ENCODE assay signal across 10 mouse cellular contexts in genomic region chr1:154204652-154205573, GRCm38 (mm10). TPM values are rescaled to one million over a fixed set of nuclear protein-coding genes. Genes with fewer than 3 reads are reported as not detected.
A peak's percentile ranks its signal among the peaks of the same experiment; 100 is the strongest.
DNase-seq lines count a peak whose midpoint lies in the region; ATAC-seq and TF ChIP-seq lines count a peak whose summit lies in the region.
"Had no signal": no experiment of that assay in that cellular context is flagged by ENCODE, and none has a peak within 500 bp of the region (broad histone marks: within the 10 kb centered on the region; RNA-seq: fewer than 3 reads in every experiment).

No protein-coding gene starts in this region.

- H3K4me3 ChIP-seq in testis, adult 2 months (ENCODE audit: control insufficient read depth, low read depth, low read length): peak overlapping the region; percentile 31
- no peak overlapping the region for H3K4me3 ChIP-seq in intestine, postnatal 0 days (ENCODE audit: low read depth, low read length)

- peak overlapping the region; percentile 46; the same call in 1 of the 2 replicates for H3K4me2 ChIP-seq in intestine, postnatal 0 days (replicated peaks; ENCODE audit: low read depth)

- no peak for TF ChIP-seq CTCF in testis, adult 2 months (IDR thresholded peaks at IDR 0.05; ENCODE audit: control insufficient read depth, insufficient read depth, insufficient replicate concordance, low read depth, low read length)
- no peak for TF ChIP-seq CTCF in intestine, postnatal 0 days (IDR thresholded peaks at IDR 0.05; ENCODE audit: low read depth)

- DNase-seq in frontal cortex, postnatal 25 days (ENCODE audit: low spot score in 2 of 2): no peak
- no peak for DNase-seq in testis, postnatal 14 days (ENCODE audit: low spot score)
- peak; percentile 27 for DNase-seq in neural tube, embryonic 10.5 days (ENCODE audit: extremely low spot score, low spot score)
- DNase-seq in spleen, postnatal 10 days (ENCODE audit: low spot score in 2 of 2): no peak
- DNase-seq in thymus, postnatal 4 days: no peak

- peaks cover 7% of the 10 kb centered on the region; the same call in 1 of the 2 replicates for H3K4me1 ChIP-seq in testis, adult 2 months (ENCODE audit: control insufficient read depth, insufficient read depth, low read length)
- H3K4me1 ChIP-seq in intestine, postnatal 0 days (replicated peaks; ENCODE audit: control insufficient read depth, insufficient read depth, low read length): no peaks in the 10 kb centered on the region

- 10% methylated on average over 66 of the region's 66 CpGs for WGBS in intestine, postnatal 0 days

- H3K36me3 ChIP-seq in testis, adult 2 months (ENCODE audit: control insufficient read depth, insufficient read depth, low read length): no peaks in the 10 kb centered on the region
- no peaks in the 10 kb centered on the region for H3K36me3 ChIP-seq in intestine, postnatal 0 days (ENCODE audit: control insufficient read depth, insufficient read depth)

- no peaks in the 10 kb centered on the region for H3K27me3 ChIP-seq in testis, adult 2 months (ENCODE audit: control insufficient read depth, insufficient read depth, low read length)
- H3K27me3 ChIP-seq in intestine, postnatal 0 days (replicated peaks; ENCODE audit: control insufficient read depth, insufficient read depth, low read length): peaks cover 28% of the 10 kb centered on the region
- H3K27me3 ChIP-seq: CH12.LX had no signal

- TF ChIP-seq POLR2A in testis, adult 2 months (IDR thresholded peaks at IDR 0.05; ENCODE audit: control insufficient read depth, low read depth, low read length): no peak

- ATAC-seq in frontal cortex, adult (ENCODE audit: low TSS enrichment): peak; percentile 45
- ATAC-seq in intestine, postnatal 0 days: no peak

- no peak overlapping the region for H3K27ac ChIP-seq in testis, adult 2 months (ENCODE audit: control insufficient read depth, insufficient read depth, low read depth, low read length)
- H3K27ac ChIP-seq in intestine, postnatal 0 days (ENCODE audit: low read depth, low read length): no peak overlapping the region

- no peak overlapping the region for H3K9ac ChIP-seq in intestine, postnatal 0 days (ENCODE audit: low read depth, low read length)

- no peaks in the 10 kb centered on the region for H3K9me3 ChIP-seq in intestine, postnatal 0 days (ENCODE audit: control insufficient read depth)

RNA-seq across cellular contexts. Expression of gene Zfp648, which starts 3.9 kb away (rescaled TPM):
- 0.59 TPM in 1 of 2 replicates, not detected in the other for polyA plus RNA-seq in testis, adult 2 months (2012; rRNA removed)
- polyA plus RNA-seq in intestine, postnatal 0 days (2015; fragmentation: Nextera tagmentation; extraction: Ambion mirVana): not detected in 2 replicates
- polyA plus RNA-seq: small intestine, adult 2 months had no signal
